Mouse (Mus musculus) lung, embryonic 14.5 days (tissue): Measurements from ENCODE around the gene Mon2. TPM values are rescaled to one million over a fixed set of nuclear protein-coding genes. Genes with fewer than 3 reads are reported as not detected.

ENCODE experiments used
- ATAC-seq: fragments of 200-750 bp; cut with Nextera tagmentation; 2 replicates; pipeline ENCODE4 v1.8.0; 2017; ENCODE audit warnings: mild to moderate bottlenecking, moderate TSS enrichment, moderate library complexity; ENCODE audit not compliant: insufficient read depth
- DNase-seq: peaks from one replicate; pipeline ENCODE4 v3.0.0-alpha.2; 2015
- H3K27ac ChIP-seq: fragments of 300-500 bp; sonication (generic); 2 replicates; pipeline ENCODE4 v1.5.1; 2014; ENCODE audit warnings: low read depth, mild to moderate bottlenecking, moderate library complexity
- H3K27me3 ChIP-seq: fragments of 300-500 bp; sonication (generic); 2 replicates; pipeline ENCODE4 v1.6.1; 2014; ENCODE audit warnings: low read length, control low read depth; ENCODE audit not compliant: insufficient read depth
- H3K36me3 ChIP-seq: fragments of 300-500 bp; sonication (generic); 2 replicates; pipeline ENCODE4 v1.6.1; 2014; ENCODE audit warnings: control low read depth; ENCODE audit not compliant: insufficient read depth
- H3K4me1 ChIP-seq: fragments of 300-500 bp; sonication (generic); 2 replicates; pipeline ENCODE4 v1.6.1; 2014; ENCODE audit warnings: antibody characterized with exemption, control low read depth; ENCODE audit not compliant: insufficient read depth
- H3K4me2 ChIP-seq: fragments of 300-500 bp; sonication (generic); 2 replicates; pipeline ENCODE4 v1.6.1; 2014; ENCODE audit warnings: mild to moderate bottlenecking
- H3K4me3 ChIP-seq: fragments of 300-500 bp; sonication (generic); 2 replicates; pipeline ENCODE4 v1.5.1; 2014; ENCODE audit warnings: low read depth, low read length
- H3K9ac ChIP-seq: fragments of 300-500 bp; sonication (generic); 2 replicates; pipeline ENCODE4 v1.6.1; 2014
- H3K9me3 ChIP-seq: fragments of 300-500 bp; sonication (generic); 2 replicates; pipeline ENCODE4 v1.6.1; 2016; ENCODE audit warnings: low read depth, low read length, control low read depth
- CTCF ChIP-seq: IDR thresholded peaks from 2 replicates; pipeline ENCODE4 v1.5.1; 2016; ENCODE audit warnings: antibody characterized with exemption, low read depth
- WGBS: fragments of 180-500 bp; shearing (Covaris S2); extraction: QIAGEN DNeasy Blood & Tissue Kit; methylation state at CpG from one replicate; pipeline ENCODE4 v1.1.7; 2014; 5-methylcytosine and 5-hydroxymethylcytosine counted together
- microRNA counts: library from miRNA; unstranded; fragments of <30 nt; microRNA quantifications from one replicate; lab custom pipeline; 2016
- microRNA-seq: library from miRNA; unstranded; fragments of <30 nt; microRNA quantifications from one replicate; pipeline ENCODE4, GENCODE M21; 2016; ENCODE audit warnings: borderline number of aligned reads
- polyA plus RNA-seq: library from polyadenylated mRNA; unstranded; fragments of >200 nt; fragmentation: Nextera tagmentation; extraction: Ambion mirVana; gene quantifications from 2 replicates; pipeline ENCODE4 v1.2.1, GENCODE M21; 2014

Gene Mon2
- polyA plus RNA-seq, 1 experiment from 2014 or later, result 35.0 TPM

- H3K9me3 ChIP-seq, result no peaks in the 10 kb centered on the region
- 87% methylated on average over 9 of the region's 9 CpGs for WGBS
- H3K27ac ChIP-seq, result no peak overlapping the region
- TF ChIP-seq CTCF, result no peak
- H3K4me2 ChIP-seq, result no peak overlapping the region
- H3K4me3 ChIP-seq, result no peak overlapping the region
- no peak overlapping the region for H3K9ac ChIP-seq
- H3K36me3 ChIP-seq, result no peaks in the 10 kb centered on the region
- no peaks in the 10 kb centered on the region for H3K4me1 ChIP-seq
- H3K27me3 ChIP-seq, result no peaks in the 10 kb centered on the region
- DNase-seq (no peak), ATAC-seq (no peak)
Observed at GRCm38 (mm10) chr10:122953576-122953975, 122.7 kb downstream of the Mon2 start.

DNA sequence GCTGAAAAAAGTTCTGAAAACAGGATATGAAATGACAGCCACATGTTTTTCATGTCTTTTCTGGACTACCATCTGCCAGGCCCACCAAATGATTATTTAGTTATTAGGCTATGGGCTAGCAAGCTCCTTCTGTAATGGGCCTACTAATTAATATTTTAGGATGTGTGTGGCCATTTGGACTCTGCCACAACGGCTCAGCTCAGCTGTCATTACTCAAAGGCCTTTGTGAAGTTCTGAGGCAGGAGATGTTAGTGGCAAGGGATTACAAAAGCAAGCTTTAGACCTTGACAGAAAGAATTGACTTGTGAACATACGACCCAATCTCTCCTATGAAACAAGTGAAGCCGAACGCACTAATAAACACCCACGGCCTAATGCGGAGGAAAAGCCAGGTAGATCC is 125.3 kb downstream of the Mon2 start:
- no peak overlapping the region for H3K4me2 ChIP-seq
- no peak for TF ChIP-seq CTCF
- WGBS, result 74% methylated on average over 6 of the region's 6 CpGs
- H3K4me1 ChIP-seq, result no peaks in the 10 kb centered on the region
- ATAC-seq (no peak), DNase-seq (no peak)
- no peaks in the 10 kb centered on the region for H3K27me3 ChIP-seq
- no peaks in the 10 kb centered on the region for H3K36me3 ChIP-seq
- no peaks in the 10 kb centered on the region for H3K9me3 ChIP-seq
- H3K4me3 ChIP-seq, result no peak overlapping the region
- H3K9ac ChIP-seq, result no peak overlapping the region
- H3K27ac ChIP-seq, result no peak overlapping the region

DNA sequence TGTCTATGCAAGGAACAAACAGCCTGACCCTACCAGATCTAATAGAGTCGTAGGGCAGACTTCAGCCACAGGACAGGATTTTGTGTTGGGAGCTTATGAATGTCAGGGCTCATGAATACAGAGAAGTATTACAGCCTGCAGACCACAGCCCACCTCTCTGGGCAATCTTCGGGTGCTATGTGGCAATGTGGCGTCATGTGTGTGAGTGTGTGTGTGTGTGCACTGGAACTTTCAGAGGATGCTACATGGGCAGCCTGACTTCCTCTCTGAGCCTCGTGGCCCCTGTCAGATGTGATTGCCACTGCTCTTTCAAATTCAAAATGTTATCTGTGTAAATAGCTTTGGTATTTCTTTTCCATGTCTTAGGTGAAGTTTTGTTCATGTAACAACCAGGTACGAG is 131.4 kb downstream of the Mon2 start:
- WGBS, result 68% methylated on average over 5 of the region's 5 CpGs
- H3K9me3 ChIP-seq, result no peaks in the 10 kb centered on the region
- no peak for DNase-seq
- H3K27ac ChIP-seq, result no peak overlapping the region
- TF ChIP-seq CTCF, result no peak
- no peak for ATAC-seq
- H3K27me3 ChIP-seq, result no peaks in the 10 kb centered on the region
- H3K4me2 ChIP-seq, result no peak overlapping the region
- no peak overlapping the region for H3K4me3 ChIP-seq
- H3K36me3 ChIP-seq, result no peaks in the 10 kb centered on the region
- H3K9ac ChIP-seq, result no peak overlapping the region
- 0 out of 2 replicates have a peak, but pooled peaks cover 5% of the 10 kb centered on the region for H3K4me1 ChIP-seq

DNA sequence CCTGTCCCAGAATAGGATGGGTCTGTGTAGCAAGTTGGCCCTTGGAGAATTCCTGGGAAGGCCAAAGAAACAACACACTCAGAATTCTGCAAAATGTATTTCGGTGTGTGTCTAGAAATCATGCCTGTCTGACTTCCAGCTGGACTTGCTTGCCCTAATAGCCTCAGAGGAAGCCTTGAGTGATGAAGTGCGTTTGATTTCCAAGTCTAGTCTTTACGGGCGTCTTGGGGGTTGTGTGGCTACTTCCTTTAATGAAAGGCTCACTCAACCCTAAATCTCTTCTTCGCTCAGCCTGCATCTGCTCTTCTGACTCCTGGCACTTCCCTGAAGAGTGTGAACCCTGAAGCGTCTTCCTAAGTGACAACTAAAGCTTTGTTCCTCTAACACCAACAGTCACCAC is 132.5 kb downstream of the Mon2 start:
- DNase-seq (peak; percentile 62), ATAC-seq (no peak)
- no peak overlapping the region for H3K4me3 ChIP-seq
- no peaks in the 10 kb centered on the region for H3K9me3 ChIP-seq
- no peaks in the 10 kb centered on the region for H3K36me3 ChIP-seq
- no peaks in the 10 kb centered on the region for H3K27me3 ChIP-seq
- 25% methylated on average over 6 of the region's 6 CpGs for WGBS
- no peak overlapping the region for H3K9ac ChIP-seq
- TF ChIP-seq CTCF, result no peak
- 0 out of 2 replicates have a peak, but pooled peaks cover 5% of the 10 kb centered on the region for H3K4me1 ChIP-seq
- H3K4me2 ChIP-seq, result no peak overlapping the region
- H3K27ac ChIP-seq, result no peak overlapping the region

- Histone ChIP-seq H3K36me3 (no peaks in the 10 kb centered on the region), H3K9ac (no peak overlapping the region), H3K4me2 (no peak overlapping the region), H3K27me3 (no peaks in the 10 kb centered on the region), H3K4me1 (0 out of 2 replicates have a peak, but pooled peaks cover 5% of the 10 kb centered on the region), H3K9me3 (no peaks in the 10 kb centered on the region), H3K4me3 (no peak overlapping the region), H3K27ac (no peak overlapping the region)
- WGBS, result 79% methylated on average over 7 of the region's 7 CpGs
- DNase-seq (no peak), ATAC-seq (no peak; the same call in 1 of the 2 replicates)
- no peak for TF ChIP-seq CTCF
Observed at GRCm38 (mm10) chr10:122942771-122943170, 133.5 kb downstream of the Mon2 start.

MicroRNAs encoded within 50 kb of the gene (microRNA counts, 519-probe panel; counts per million panel counts)
- 5,400 counts per million, percentile 99 among the panel's probes with 10 or more counts for microRNA mmu-let-7i (lab: Ali Mortazavi, UCI)

Small RNA genes within 50 kb of the gene (microRNA-seq; reads per million reads assigned to microRNA genes)
- gene Mirlet7i, result 51,680 reads per million, percentile 99 among the genes with 10 or more reads in this experiment

Other genes starting within 250 kb of the Mon2 start
- gene Usp15, start 120.5 kb upstream of the Mon2 start, polyA plus RNA-seq, result 81.1 and 97.4 TPM in 2 replicates
- gene Fam19a2, start 187.5 kb upstream of the Mon2 start, polyA plus RNA-seq, result 1.0 and 1.1 TPM in 2 replicates